Mouse (Mus musculus): ENCODE measurements at regions not wholly inside any gene's neighbourhood (a gene's known extent, or its start where the extent isn't known, plus 50 kb on each side); places are given as distances from the start of the nearest gene placed in this dataset.
A peak's percentile ranks its signal among the peaks of the same experiment; 100 is the strongest.

GRCm38 (mm10) chr7:65772845-65773244 lies 81.9 kb downstream of the Tm2d3 start:
- Histone ChIP-seq H3K27me3 (ENCODE audit: control insufficient read depth, insufficient read depth, low read length) (no peaks in the 10 kb centered on the region), H3K36me3 (ENCODE audit: control insufficient read depth, insufficient read depth, low read length) (no peaks in the 10 kb centered on the region), H3K4me1 (ENCODE audit: control insufficient read depth, insufficient read depth, insufficient read length, low read length) (no peaks in the 10 kb centered on the region), H3K27ac (ENCODE audit: insufficient read depth, low read depth, low read length) (no peak overlapping the region), H3K4me3 (ENCODE audit: low read depth, low read length) (no peak overlapping the region)
- WGBS, result 80% methylated on average over 3 of the region's 3 CpGs
- peak; percentile 46; the same call in 1 of the 2 replicates for TF ChIP-seq CTCF (IDR thresholded peaks at IDR 0.05; ENCODE audit: extremely low read depth, insufficient read length, insufficient replicate concordance, low read depth, low read length)
- no peak for TF ChIP-seq POLR2A (IDR thresholded peaks at IDR 0.05; ENCODE audit: low read depth, low read length)

- Histone ChIP-seq H3K27ac (ENCODE audit: insufficient read depth, low read depth, low read length) (no peak overlapping the region), H3K4me1 (ENCODE audit: control insufficient read depth, insufficient read depth, insufficient read length, low read length) (no peaks in the 10 kb centered on the region), H3K27me3 (ENCODE audit: control insufficient read depth, insufficient read depth, low read length) (no peaks in the 10 kb centered on the region), H3K4me3 (ENCODE audit: low read depth, low read length) (no peak overlapping the region), H3K36me3 (ENCODE audit: control insufficient read depth, insufficient read depth, low read length) (no peaks in the 10 kb centered on the region)
- TF ChIP-seq POLR2A (IDR thresholded peaks at IDR 0.05; ENCODE audit: low read depth, low read length) (no peak), CTCF (IDR thresholded peaks at IDR 0.05; ENCODE audit: extremely low read depth, insufficient read length, insufficient replicate concordance, low read depth, low read length) (no peak)
- WGBS, result 47% methylated on average over 2 of the region's 2 CpGs
Measured at GRCm38 (mm10) chr7:65773948-65774347, 83.0 kb downstream of the Tm2d3 start.

- H3K4me3 ChIP-seq (ENCODE audit: low read depth, low read length), result no peak overlapping the region
- TF ChIP-seq CTCF (IDR thresholded peaks at IDR 0.05; ENCODE audit: extremely low read depth, insufficient read length, insufficient replicate concordance, low read depth, low read length) (no peak), POLR2A (IDR thresholded peaks at IDR 0.05; ENCODE audit: low read depth, low read length) (no peak)
- no peaks in the 10 kb centered on the region for H3K27me3 ChIP-seq (ENCODE audit: control insufficient read depth, insufficient read depth, low read length)
- WGBS, result 89% methylated on average over 11 of the region's 11 CpGs
- no peak overlapping the region for H3K27ac ChIP-seq (ENCODE audit: insufficient read depth, low read depth, low read length)
- H3K36me3 ChIP-seq (ENCODE audit: control insufficient read depth, insufficient read depth, low read length), result no peaks in the 10 kb centered on the region
- H3K4me1 ChIP-seq (ENCODE audit: control insufficient read depth, insufficient read depth, insufficient read length, low read length), result no peaks in the 10 kb centered on the region
Measured at GRCm38 (mm10) chr7:65774388-65775015, 83.5 kb downstream of the Tm2d3 start.

GRCm38 (mm10) chr7:65775016-65775415 lies 84.0 kb downstream of the Tm2d3 start:
- Histone ChIP-seq H3K36me3 (ENCODE audit: control insufficient read depth, insufficient read depth, low read length) (no peaks in the 10 kb centered on the region), H3K27me3 (ENCODE audit: control insufficient read depth, insufficient read depth, low read length) (no peaks in the 10 kb centered on the region), H3K4me1 (ENCODE audit: control insufficient read depth, insufficient read depth, insufficient read length, low read length) (no peaks in the 10 kb centered on the region), H3K27ac (ENCODE audit: insufficient read depth, low read depth, low read length) (no peak overlapping the region), H3K4me3 (ENCODE audit: low read depth, low read length) (no peak overlapping the region)
- 89% methylated on average over 3 of the region's 3 CpGs for WGBS
- TF ChIP-seq CTCF (IDR thresholded peaks at IDR 0.05; ENCODE audit: extremely low read depth, insufficient read length, insufficient replicate concordance, low read depth, low read length) (no peak), POLR2A (IDR thresholded peaks at IDR 0.05; ENCODE audit: low read depth, low read length) (no peak)

GRCm38 (mm10) chr7:65779716-65780372 lies 81.7 kb upstream of the Pcsk6 start:
- Histone ChIP-seq H3K36me3 (ENCODE audit: control insufficient read depth, insufficient read depth, low read length) (no peaks in the 10 kb centered on the region), H3K4me1 (ENCODE audit: control insufficient read depth, insufficient read depth, insufficient read length, low read length) (no peaks in the 10 kb centered on the region), H3K27me3 (ENCODE audit: control insufficient read depth, insufficient read depth, low read length) (no peaks in the 10 kb centered on the region), H3K4me3 (ENCODE audit: low read depth, low read length) (no peak overlapping the region), H3K27ac (ENCODE audit: insufficient read depth, low read depth, low read length) (no peak overlapping the region)
- WGBS, result 57% methylated on average over 14 of the region's 14 CpGs
- TF ChIP-seq POLR2A (IDR thresholded peaks at IDR 0.05; ENCODE audit: low read depth, low read length) (no peak), CTCF (IDR thresholded peaks at IDR 0.05; ENCODE audit: extremely low read depth, insufficient read length, insufficient replicate concordance, low read depth, low read length) (no peak)

GRCm38 (mm10) chr7:65780578-65781370 lies 80.8 kb upstream of the Pcsk6 start:
- Histone ChIP-seq H3K36me3 (ENCODE audit: control insufficient read depth, insufficient read depth, low read length) (no peaks in the 10 kb centered on the region), H3K27ac (ENCODE audit: insufficient read depth, low read depth, low read length) (no peak overlapping the region), H3K4me3 (ENCODE audit: low read depth, low read length) (no peak overlapping the region), H3K27me3 (ENCODE audit: control insufficient read depth, insufficient read depth, low read length) (no peaks in the 10 kb centered on the region), H3K4me1 (ENCODE audit: control insufficient read depth, insufficient read depth, insufficient read length, low read length) (no peaks in the 10 kb centered on the region)
- TF ChIP-seq CTCF (IDR thresholded peaks at IDR 0.05; ENCODE audit: extremely low read depth, insufficient read length, insufficient replicate concordance, low read depth, low read length) (no peak), POLR2A (IDR thresholded peaks at IDR 0.05; ENCODE audit: low read depth, low read length) (no peak)
- WGBS, result 71% methylated on average over 9 of the region's 9 CpGs

GRCm38 (mm10) chr7:65782024-65782423 lies 79.5 kb upstream of the Pcsk6 start:
- WGBS, result 61% methylated on average over 7 of the region's 7 CpGs
- Histone ChIP-seq H3K27me3 (ENCODE audit: control insufficient read depth, insufficient read depth, low read length) (no peaks in the 10 kb centered on the region), H3K4me3 (ENCODE audit: low read depth, low read length) (no peak overlapping the region), H3K27ac (ENCODE audit: insufficient read depth, low read depth, low read length) (no peak overlapping the region), H3K36me3 (ENCODE audit: control insufficient read depth, insufficient read depth, low read length) (no peaks in the 10 kb centered on the region), H3K4me1 (ENCODE audit: control insufficient read depth, insufficient read depth, insufficient read length, low read length) (no peaks in the 10 kb centered on the region)
- TF ChIP-seq POLR2A (IDR thresholded peaks at IDR 0.05; ENCODE audit: low read depth, low read length), result no peak
- TF ChIP-seq CTCF (IDR thresholded peaks at IDR 0.05; ENCODE audit: extremely low read depth, insufficient read length, insufficient replicate concordance, low read depth, low read length), result no peak
